Mouse (Mus musculus) heart, embryonic 10.5 days (tissue): ENCODE results near the gene Bud23. TPM values are rescaled to one million over a fixed set of nuclear protein-coding genes. Genes with fewer than 3 reads are reported as not detected.

Experiments
- DNase-seq: peaks from one replicate; pipeline ENCODE4 v3.0.0-alpha.2; 2017; ENCODE audit warnings: low spot score
- H3K27ac ChIP-seq: fragments of 300-500 bp; sonication (generic); 2 replicates; pipeline ENCODE4 v1.5.1; 2016; ENCODE audit warnings: mild to moderate bottlenecking
- H3K27me3 ChIP-seq: fragments of 300-500 bp; sonication (generic); 2 replicates; pipeline ENCODE4 v1.6.1; 2016; ENCODE audit warnings: mild to moderate bottlenecking; ENCODE audit not compliant: poor library complexity, insufficient read depth, severe bottlenecking
- H3K36me3 ChIP-seq: fragments of 300-500 bp; sonication (generic); 2 replicates; pipeline ENCODE4 v1.6.1; 2016; ENCODE audit warnings: mild to moderate bottlenecking, moderate library complexity
- H3K4me1 ChIP-seq: fragments of 300-500 bp; sonication (generic); 2 replicates; pipeline ENCODE4 v1.6.1; 2016; ENCODE audit warnings: mild to moderate bottlenecking
- H3K4me3 ChIP-seq: fragments of 300-500 bp; sonication (generic); 2 replicates; pipeline ENCODE4 v1.5.1; 2016; ENCODE audit warnings: mild to moderate bottlenecking, moderate library complexity
- H3K9me3 ChIP-seq: fragments of 300-500 bp; sonication (generic); 2 replicates; pipeline ENCODE4 v1.6.1; 2016; ENCODE audit warnings: mild to moderate bottlenecking, moderate library complexity
- WGBS: fragments of 180-500 bp; shearing (Covaris S2); methylation state at CpG from one replicate; pipeline ENCODE4 v1.1.7; 2016; 5-methylcytosine and 5-hydroxymethylcytosine counted together
- polyA plus RNA-seq: library from polyadenylated mRNA; unstranded; fragments of >200 nt; fragmentation: Nextera tagmentation; extraction: Ambion mirVana; gene quantifications from 2 replicates; pipeline ENCODE4 v1.2.1, GENCODE M21; 2016

Gene Bud23
- polyA plus RNA-seq, 1 experiment from 2014 or later, result 134 TPM

GRCm38 (mm10) chr5:135079578-135079977 is 14.8 kb upstream of the Bud23 start:
- Histone ChIP-seq H3K36me3 (no peaks in the 10 kb centered on the region), H3K4me1 (peaks cover 22% of the 10 kb centered on the region), H3K9me3 (no peaks in the 10 kb centered on the region), H3K27me3 (peaks cover 11% of the 10 kb centered on the region), H3K27ac (no peak overlapping the region), H3K4me3 (no peak overlapping the region)
- no peak for DNase-seq
- 87% methylated on average over 2 of the region's 2 CpGs for WGBS

DNA sequence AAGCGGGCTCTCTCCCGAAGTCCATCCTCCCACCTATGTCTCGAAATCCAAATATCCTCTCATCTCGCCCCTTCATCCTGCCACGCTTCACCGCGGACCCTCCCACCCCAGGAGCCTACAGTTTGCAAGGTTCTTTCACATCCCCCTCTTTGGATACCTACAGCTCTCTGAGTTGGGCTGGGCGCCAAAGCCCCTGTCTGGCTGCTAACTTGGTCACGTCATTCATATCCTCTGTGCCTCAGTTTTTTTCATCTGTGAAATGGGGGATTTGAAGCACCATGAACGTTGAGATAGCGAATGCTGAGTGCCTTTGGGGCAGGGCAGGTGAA is 13.7 kb upstream of the Bud23 start:
- H3K4me3 ChIP-seq, result peak overlapping the region; percentile 94
- H3K9me3 ChIP-seq, result no peaks in the 10 kb centered on the region
- 1% methylated on average over 11 of the region's 11 CpGs for WGBS
- H3K36me3 ChIP-seq, result no peaks in the 10 kb centered on the region
- H3K27ac ChIP-seq, result peak overlapping the region; percentile 94
- H3K27me3 ChIP-seq, result peaks cover 10% of the 10 kb centered on the region
- DNase-seq, result no peak
- H3K4me1 ChIP-seq, result peaks cover 28% of the 10 kb centered on the region

DNA sequence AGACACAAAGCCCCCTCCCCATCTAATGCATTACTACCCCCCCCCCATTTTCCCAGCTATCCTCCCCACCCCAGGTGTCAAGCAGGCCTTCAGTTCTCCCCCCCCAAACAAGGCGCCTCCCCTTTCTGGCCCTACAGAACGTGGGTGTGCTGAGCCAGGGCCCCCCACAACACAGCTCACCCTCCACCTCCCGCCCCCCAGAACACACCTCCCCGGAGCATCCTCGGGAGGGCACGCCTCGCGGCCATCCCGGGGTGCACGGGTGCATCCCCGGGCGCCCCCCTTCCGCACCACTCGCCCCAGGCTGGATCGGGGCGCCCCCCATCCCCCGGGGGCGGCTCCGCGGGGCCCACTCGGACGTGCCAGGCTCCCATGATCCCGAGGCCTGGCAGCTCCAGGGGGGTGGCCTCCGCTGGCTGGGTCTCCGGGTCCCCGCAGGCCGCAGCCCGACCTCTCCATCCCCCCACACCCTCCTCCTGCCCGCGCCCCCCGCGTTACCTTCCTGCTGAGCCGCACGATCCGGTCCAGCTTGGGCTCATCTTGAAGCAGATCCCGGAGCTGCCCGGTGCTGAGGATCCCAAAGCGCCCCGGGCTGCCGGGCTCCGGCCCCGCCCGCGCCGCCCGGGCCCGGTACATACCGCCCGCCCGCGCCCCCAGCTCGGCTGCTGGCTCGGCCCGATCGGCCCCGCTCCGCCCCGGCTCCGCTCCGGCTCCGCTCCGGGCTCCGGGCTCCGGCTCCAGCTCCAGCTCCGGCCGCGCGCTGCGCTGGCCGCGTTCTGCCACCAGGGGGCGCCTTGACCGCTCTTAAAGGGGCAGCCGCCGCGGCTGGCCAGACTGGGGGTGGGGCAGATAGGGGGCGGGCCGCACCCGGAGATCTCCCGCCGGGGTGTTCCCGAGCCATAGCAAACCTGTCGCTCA is 13.1 kb upstream of the Bud23 start, which contains the start of gene Vps37d:
TSS of gene Vps37d (minus strand) at position 703 of the 918 bp plus-strand sequence.
- peak within 1 kb of the TSS; percentile 94 for H3K27ac ChIP-seq
- peaks cover 11% of the 10 kb centered on the region for H3K27me3 ChIP-seq
- H3K9me3 ChIP-seq, result no peaks in the 10 kb centered on the region
- peak; percentile 91 for DNase-seq
- H3K4me1 ChIP-seq, result peaks cover 34% of the 10 kb centered on the region
- under 1% methylated on average over 66 of the region's 83 CpGs for WGBS
- H3K4me3 ChIP-seq, result peak within 1 kb of the TSS; percentile 94
- H3K36me3 ChIP-seq, result no peaks in the 10 kb centered on the region

GRCm38 (mm10) chr5:135076931-135077505 is 12.3 kb upstream of the Bud23 start:
- Histone ChIP-seq H3K27ac (peak overlapping the region; percentile 94), H3K4me1 (peaks cover 35% of the 10 kb centered on the region), H3K9me3 (no peaks in the 10 kb centered on the region), H3K36me3 (0 out of 2 replicates have a peak, but pooled peaks cover 3% of the 10 kb centered on the region), H3K27me3 (peaks cover 11% of the 10 kb centered on the region), H3K4me3 (peak overlapping the region; percentile 94)
- DNase-seq, result no peak
- WGBS, result 38% methylated on average over 14 of the region's 14 CpGs

- 84% methylated on average over 14 of the region's 14 CpGs for WGBS
- H3K4me1 ChIP-seq, result peaks cover 35% of the 10 kb centered on the region
- H3K9me3 ChIP-seq, result no peaks in the 10 kb centered on the region
- peaks cover 11% of the 10 kb centered on the region for H3K27me3 ChIP-seq
- H3K4me3 ChIP-seq, result no peak overlapping the region
- H3K36me3 ChIP-seq, result 0 out of 2 replicates have a peak, but pooled peaks cover 3% of the 10 kb centered on the region
- H3K27ac ChIP-seq, result no peak overlapping the region
- no peak for DNase-seq
Measured at GRCm38 (mm10) chr5:135076368-135076767, 11.6 kb upstream of the Bud23 start.

DNA sequence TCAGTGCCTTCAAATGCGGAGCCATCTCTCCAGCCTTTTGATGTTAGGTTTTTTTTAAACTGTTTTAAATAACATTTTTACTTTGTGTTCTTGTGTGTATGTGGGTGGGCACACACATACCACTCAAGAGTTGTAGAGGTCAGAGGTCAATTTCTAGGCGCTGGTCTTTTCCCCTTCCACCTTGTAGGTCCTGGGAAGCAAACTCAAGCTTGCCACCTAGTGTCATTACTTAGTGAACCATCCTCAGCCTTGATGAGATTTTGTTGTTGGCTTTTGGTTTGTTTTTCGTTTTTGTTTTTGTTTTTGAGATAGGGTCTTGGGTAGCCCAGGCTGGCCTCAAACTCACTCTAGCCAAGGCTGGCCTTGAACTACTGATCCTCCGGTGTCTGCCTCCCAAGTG is 10.9 kb upstream of the Bud23 start:
- WGBS, result 64% methylated on average over 4 of the region's 4 CpGs
- H3K4me3 ChIP-seq, result no peak overlapping the region
- no peak overlapping the region for H3K27ac ChIP-seq
- peaks cover 35% of the 10 kb centered on the region for H3K4me1 ChIP-seq
- no peaks in the 10 kb centered on the region for H3K9me3 ChIP-seq
- no peak for DNase-seq
- H3K27me3 ChIP-seq, result peaks cover 11% of the 10 kb centered on the region
- 0 out of 2 replicates have a peak, but pooled peaks cover 3% of the 10 kb centered on the region for H3K36me3 ChIP-seq

- peaks cover 11% of the 10 kb centered on the region for H3K27me3 ChIP-seq
- H3K27ac ChIP-seq, result peak overlapping the region; percentile 81
- 0 out of 2 replicates have a peak, but pooled peaks cover 4% of the 10 kb centered on the region for H3K36me3 ChIP-seq
- peak overlapping the region; percentile 45 for H3K4me3 ChIP-seq
- 22% methylated on average over 26 of the region's 26 CpGs for WGBS
- no peak for DNase-seq
- no peaks in the 10 kb centered on the region for H3K9me3 ChIP-seq
- peaks cover 34% of the 10 kb centered on the region for H3K4me1 ChIP-seq
Measured at GRCm38 (mm10) chr5:135073349-135074150, 8.8 kb upstream of the Bud23 start.

DNA sequence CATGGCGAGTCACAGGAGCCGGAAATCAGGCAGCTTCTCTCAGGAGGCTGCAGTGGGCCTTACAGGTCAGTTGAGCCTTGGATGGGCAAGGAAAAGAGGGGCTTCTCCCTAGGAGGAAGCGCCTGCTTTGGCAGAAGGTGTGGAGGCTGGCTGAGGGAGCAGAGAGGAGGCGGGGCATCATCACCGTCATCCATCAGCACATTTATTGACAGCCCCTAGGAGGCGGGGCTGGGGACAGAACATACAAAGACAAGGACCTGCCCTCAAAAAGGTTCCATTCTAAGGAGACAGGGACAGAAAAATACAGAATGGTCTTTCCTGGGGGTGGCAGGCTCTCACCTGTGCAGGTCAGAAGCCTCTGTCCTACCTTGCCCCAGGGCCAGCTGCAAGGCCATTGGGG is 8.0 kb upstream of the Bud23 start:
- WGBS, result 44% methylated on average over 6 of the region's 6 CpGs

GRCm38 (mm10) chr5:135072061-135072460 is 7.3 kb upstream of the Bud23 start:
- Histone ChIP-seq H3K4me3 (no peak overlapping the region), H3K9me3 (no peaks in the 10 kb centered on the region), H3K36me3 (peaks cover 17% of the 10 kb centered on the region), H3K27ac (no peak overlapping the region), H3K4me1 (peaks cover 20% of the 10 kb centered on the region), H3K27me3 (peaks cover 11% of the 10 kb centered on the region)
- no peak for DNase-seq
- 91% methylated on average over 2 of the region's 2 CpGs for WGBS

More for the DNA sequence above, 8.0 kb upstream of the Bud23 start:
- no peak overlapping the region for H3K27ac ChIP-seq
- H3K4me3 ChIP-seq, result no peak overlapping the region
- no peak for DNase-seq
- H3K27me3 ChIP-seq, result peaks cover 11% of the 10 kb centered on the region
- H3K4me1 ChIP-seq, result peaks cover 26% of the 10 kb centered on the region
- 0 out of 2 replicates have a peak, but pooled peaks cover 10% of the 10 kb centered on the region for H3K36me3 ChIP-seq
- no peaks in the 10 kb centered on the region for H3K9me3 ChIP-seq

GRCm38 (mm10) chr5:135070448-135070847 is 5.7 kb upstream of the Bud23 start:
- Histone ChIP-seq H3K4me3 (no peak overlapping the region), H3K9me3 (no peaks in the 10 kb centered on the region), H3K27ac (no peak overlapping the region), H3K36me3 (peaks cover 29% of the 10 kb centered on the region), H3K4me1 (peaks cover 19% of the 10 kb centered on the region), H3K27me3 (peaks cover 11% of the 10 kb centered on the region)
- DNase-seq, result no peak
- 76% methylated on average over 3 of the region's 3 CpGs for WGBS

DNA sequence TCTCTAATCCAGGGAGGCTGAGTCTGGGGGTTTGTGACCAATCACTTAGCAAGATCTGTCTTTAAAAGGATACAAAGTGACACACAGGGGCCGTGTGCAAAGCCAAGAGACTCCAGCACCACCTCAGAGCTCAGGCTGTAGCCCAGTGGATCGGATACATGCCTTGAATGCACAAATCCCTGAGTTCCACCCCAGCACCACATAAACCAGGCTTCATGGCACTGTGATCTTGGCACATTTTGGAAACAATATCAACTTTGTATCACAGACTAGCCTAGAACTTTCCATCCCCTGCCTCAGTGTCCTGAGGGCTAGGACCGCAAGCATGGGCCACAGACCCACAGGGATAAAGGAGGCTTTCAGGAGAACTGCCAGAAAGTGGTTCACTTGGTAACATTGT is 1.2 kb upstream of the Bud23 start:
- DNase-seq, result no peak
- 86% methylated on average over 3 of the region's 3 CpGs for WGBS
- no peak overlapping the region for H3K4me3 ChIP-seq
- peaks cover 22% of the 10 kb centered on the region; the same call in 1 of the 2 replicates for H3K4me1 ChIP-seq
- H3K36me3 ChIP-seq, result peaks cover 40% of the 10 kb centered on the region
- H3K27ac ChIP-seq, result no peak overlapping the region
- no peaks in the 10 kb centered on the region for H3K27me3 ChIP-seq
- no peaks in the 10 kb centered on the region for H3K9me3 ChIP-seq

DNA sequence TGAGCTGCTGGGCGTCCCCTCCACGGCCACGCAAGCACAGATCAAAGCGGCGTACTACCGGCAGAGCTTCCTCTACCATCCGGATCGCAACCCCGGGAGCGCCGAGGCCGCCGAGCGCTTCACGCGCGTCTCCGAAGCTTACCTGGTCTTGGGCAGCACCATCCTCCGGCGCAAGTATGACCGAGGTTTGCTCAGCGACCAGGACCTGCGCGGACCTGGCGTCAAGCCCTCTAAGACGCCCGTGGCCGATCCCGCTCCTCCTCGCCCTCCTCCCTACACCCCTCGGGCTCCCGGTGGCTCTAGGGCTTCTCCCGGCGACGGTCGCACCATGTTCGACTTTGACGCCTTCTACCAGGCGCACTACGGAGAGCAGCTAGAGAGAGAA is 385 bp downstream of the Bud23 start:
- under 1% methylated on average over 40 of the region's 40 CpGs for WGBS
- Histone ChIP-seq H3K9me3 (no peaks in the 10 kb centered on the region), H3K4me1 (peaks cover 22% of the 10 kb centered on the region; the same call in 1 of the 2 replicates), H3K4me3 (peak overlapping the region; percentile 86), H3K27me3 (no peaks in the 10 kb centered on the region), H3K36me3 (peaks cover 56% of the 10 kb centered on the region), H3K27ac (peak overlapping the region; percentile 88)
- DNase-seq, result no peak
